Mouse (Mus musculus) CD8-positive naive resting alpha-beta T cell, adult 2 months (primary cell): ENCODE results near the gene Prkag3.
A peak's percentile ranks its signal among the peaks of the same experiment; 100 is the strongest.

ENCODE experiments used
- DNase-seq, 2 experiments: peaks; one replicate each; pipeline ENCODE4 v3.0.0; 2022; ENCODE audit warnings: low read depth in 2 of 2, low spot score in 2 of 2

Prkag3 gene

DNA sequence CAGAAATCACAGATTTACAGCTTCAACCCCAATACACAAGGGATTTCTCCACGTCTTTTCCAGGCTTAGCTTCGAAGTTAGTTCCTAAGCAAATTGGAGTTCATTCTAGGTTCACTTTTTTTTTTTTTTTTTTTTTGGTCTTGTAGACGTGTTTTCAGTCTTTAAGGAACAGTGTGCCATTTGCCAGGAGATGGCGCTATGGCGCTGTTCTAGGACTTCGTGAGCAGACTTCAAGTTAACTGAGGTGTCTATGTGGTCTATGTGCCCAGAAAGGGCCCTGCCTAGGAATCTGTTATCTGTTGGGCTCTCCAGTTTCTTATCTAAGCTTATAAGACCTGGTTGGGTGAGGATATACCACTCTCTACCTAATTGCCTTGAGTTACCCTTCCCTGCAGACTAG, 14.1 kb upstream of the Prkag3 start:
- peak in 1 of 2 experiments; percentile 33 for DNase-seq

DNA sequence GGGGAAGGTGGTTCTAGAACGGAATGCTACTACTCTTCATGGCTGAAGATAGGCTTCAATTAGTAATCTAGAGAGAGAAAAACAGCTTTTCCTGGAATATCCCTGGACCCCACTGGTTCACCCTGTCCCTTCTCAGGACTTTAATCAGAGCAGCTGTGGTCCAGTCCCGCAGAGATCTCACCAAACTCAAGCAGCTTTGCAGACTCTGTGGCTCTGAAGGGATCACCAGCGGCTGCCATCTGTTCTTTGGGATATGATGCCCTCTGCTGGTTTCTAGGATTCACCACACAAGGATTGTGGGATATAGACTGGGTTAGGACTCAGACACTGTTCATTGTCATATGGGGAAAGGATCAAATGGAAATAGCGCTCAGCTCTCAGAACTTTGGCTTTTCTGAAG, 10.8 kb upstream of the Prkag3 start:
- no peak for DNase-seq

- no peak for DNase-seq
Observed at GRCm38 (mm10) chr1:74754175-74754785, 5.3 kb upstream of the Prkag3 start.

DNA sequence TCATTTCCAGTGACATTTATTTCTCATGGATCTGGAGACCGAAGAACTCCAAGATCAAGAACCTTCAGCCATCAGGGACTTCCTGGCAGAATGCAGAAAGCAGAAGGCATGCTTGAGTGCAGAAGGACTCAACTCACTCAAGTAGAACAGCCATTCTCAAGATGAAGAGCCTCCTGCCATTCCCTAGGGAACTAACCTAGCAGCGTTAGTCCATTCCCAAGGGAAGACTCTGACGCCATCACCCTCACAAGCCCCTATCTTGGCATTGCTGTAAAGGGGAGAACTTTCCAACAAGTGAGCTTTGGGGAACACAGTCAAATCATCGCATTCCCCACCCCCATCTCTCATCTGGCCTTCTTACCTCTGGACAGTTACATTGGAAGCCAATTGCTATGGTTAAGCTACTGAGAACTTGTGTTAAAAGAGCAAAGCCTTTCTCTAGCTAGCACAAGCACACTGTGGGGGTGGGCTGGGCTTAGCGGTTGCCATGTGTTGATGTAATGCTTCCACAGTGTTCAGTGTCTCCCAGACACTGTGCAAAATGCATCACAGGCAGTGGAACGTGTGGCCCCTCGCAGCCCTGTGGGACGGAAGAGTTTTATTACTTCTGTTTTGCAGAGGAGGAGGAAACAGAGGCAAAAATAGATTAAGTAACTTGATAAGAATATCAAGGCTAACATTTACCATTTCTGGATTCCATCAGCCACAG, 4.4 kb upstream of the Prkag3 start:
- DNase-seq: no peak

DNA sequence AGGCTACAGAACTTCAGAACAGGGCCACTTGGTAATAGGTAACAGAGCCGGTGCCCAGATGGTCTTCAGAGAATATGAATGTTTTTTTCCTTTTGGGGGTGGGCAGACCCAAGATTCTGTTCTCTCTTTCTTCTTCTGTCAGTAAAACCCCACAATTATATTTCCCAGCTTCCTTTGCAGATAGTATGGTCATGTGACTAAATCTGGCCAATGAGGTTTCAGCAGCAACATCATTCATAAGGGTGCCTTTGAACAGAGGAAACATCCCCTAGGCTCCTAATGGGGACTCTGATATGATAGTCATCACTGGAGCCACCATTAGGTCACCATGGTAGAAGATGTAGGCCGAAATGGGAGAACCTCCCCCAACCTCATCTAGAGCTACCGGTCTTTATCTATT, 3.8 kb upstream of the Prkag3 start:
- DNase-seq: no peak

GRCm38 (mm10) chr1:74752150-74752549, 3.1 kb upstream of the Prkag3 start:
- no peak for DNase-seq

DNA sequence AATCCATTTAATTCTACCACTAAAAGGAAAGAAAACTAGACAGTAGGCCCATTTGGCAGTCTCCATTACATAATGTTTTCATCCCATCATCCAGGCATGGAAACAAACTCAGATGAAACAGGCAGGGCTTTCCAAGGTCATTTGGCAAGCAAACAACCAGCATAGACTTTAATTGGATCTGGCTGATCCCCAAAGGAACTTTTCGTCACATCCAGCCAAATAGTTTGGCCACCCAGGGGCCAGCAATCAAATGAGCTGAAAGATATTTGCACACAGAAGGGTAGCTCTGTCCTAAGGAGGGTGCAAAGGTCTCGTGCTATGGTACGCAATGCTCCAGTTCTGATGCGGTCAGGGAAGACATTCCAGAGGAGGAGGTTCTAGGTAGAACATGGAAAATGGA, 1.7 kb upstream of the Prkag3 start:
- DNase-seq: no peak

DNA sequence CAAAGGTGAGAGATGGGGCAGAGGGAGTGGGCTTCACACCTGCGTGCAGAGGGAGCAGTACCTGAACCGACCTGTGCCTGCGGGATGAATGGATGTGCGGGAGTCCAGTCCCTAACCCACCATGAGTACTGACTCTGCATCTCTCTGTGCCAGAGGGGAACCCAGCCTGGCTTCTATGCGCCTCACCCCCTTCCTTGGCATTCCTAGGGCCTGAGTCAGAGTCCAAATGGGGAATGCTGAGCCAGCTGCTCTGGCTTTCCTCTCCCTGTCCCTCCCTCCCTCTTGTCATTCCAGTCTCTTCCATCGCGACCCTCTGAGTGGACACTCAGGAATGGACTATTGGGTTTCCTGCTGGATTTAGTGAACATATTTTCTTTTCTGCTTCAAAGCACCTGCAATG, 280 bp upstream of the Prkag3 start:
- no peak for DNase-seq

DNA sequence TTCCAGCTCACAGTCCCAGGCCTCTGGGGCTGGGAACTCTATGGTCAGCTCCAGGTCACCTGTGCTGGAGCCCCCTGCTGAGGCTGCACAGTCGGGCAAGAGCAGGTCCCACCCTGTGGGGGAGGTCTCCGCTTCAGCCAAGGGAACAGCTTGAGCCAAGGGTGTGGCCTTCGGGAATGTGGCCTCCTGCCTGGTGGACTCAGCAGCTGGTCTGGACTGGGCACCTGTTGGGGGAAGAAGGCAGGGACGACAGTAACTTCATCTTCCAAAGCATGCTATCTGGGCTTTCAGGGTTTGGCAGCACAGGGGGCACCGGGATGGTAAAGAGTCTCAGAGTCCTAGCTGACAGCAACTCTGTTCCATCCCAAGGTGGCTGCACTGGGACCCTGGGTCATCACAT, 1.7 kb downstream of the Prkag3 start:
- DNase-seq: no peak

DNA sequence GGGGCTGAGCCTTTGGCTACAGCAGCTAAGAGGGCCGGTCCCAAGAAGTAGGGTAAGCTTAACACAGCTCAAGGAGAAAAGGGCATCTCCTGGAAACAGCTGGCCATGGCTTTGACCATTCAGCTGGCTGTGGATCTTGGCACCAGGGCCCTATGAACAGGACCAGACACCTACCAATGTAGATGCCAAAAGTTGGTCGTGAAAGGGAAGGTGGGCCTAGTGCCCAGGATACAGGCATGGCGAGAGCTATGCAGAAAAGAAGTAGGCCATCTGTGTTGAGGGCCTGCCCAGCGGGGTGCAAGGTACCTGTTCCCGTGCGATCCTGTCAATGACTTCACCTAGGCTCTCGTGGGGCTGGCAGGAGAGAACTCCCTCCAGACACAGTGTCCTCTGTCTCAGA, 8.2 kb downstream of the Prkag3 start:
- DNase-seq: no peak

DNA sequence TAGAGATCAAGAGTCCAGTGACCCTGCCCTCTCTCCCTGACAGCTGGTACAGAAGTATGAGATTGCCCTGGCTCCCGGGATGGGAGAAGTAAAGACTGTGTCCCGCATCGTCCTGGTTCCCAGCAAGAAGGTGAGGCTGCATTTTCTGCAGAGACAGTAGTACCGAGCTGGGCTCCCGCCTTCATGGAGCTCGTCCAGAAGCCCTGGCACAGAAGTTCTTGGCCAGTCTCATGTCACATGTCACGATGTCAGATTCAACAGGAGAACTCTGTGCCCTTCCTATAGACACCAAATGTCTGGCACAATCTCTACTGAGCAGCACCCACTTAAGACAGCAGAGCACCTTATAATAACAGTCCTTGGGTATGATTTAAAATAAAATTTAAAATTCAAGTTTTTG, 11.5 kb downstream of the Prkag3 start:
- no peak for DNase-seq

- no peak for DNase-seq
Observed at GRCm38 (mm10) chr1:74736977-74737376, 12.0 kb downstream of the Prkag3 start.

- no peak for DNase-seq
Observed at GRCm38 (mm10) chr1:74728446-74728845, 20.6 kb downstream of the Prkag3 start.

GRCm38 (mm10) chr1:74726674-74727073, 22.3 kb downstream of the Prkag3 start:
- DNase-seq: no peak

DNA sequence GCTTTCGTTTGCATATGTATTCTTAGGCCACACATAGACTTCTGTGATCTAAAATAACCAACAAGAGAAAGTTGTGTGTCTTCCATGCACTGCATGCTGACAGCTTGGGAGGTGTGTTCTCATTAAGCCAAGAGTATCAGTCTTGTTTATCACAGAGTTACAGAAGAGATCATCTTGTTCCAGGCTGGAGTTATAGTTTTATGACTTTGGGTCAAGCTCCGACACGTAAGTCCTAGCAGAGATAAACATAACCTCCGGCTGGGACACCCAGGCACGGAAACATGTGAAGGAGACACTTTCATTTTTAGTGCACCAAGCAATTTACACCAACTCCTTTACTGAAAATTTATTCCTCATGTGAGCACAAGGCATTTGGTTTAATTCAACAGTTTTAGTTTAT, 22.9 kb downstream of the Prkag3 start:
- no peak for DNase-seq

DNA sequence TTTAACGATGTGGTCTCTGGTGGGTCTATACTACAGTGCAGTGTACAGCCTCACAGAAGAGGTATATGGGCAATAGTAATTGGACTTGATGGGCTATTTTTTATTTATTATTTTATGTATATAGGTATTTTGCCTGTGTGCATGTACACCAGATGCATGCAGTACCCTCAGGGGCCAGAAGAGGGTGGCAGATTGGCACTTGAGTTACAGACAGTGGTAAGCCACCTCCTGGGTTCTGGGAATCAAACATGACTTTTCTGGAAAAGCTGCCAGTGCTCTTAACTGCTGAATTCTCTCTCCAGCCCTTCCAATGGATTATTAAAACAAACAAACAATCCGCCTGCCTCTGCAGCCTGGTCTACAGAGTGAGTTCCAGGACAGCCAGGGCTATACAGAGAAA, 25.3 kb downstream of the Prkag3 start:
- no peak for DNase-seq

GRCm38 (mm10) chr1:74721657-74722056, 27.4 kb downstream of the Prkag3 start:
- no peak for DNase-seq

GRCm38 (mm10) chr1:74719281-74719680, 29.7 kb downstream of the Prkag3 start:
- DNase-seq: no peak

GRCm38 (mm10) chr1:74718113-74718512, 30.9 kb downstream of the Prkag3 start:
- DNase-seq: no peak

- no peak for DNase-seq
Observed at GRCm38 (mm10) chr1:74715886-74716285, 33.1 kb downstream of the Prkag3 start.

GRCm38 (mm10) chr1:74715468-74715867, 33.6 kb downstream of the Prkag3 start:
- no peak for DNase-seq

DNA sequence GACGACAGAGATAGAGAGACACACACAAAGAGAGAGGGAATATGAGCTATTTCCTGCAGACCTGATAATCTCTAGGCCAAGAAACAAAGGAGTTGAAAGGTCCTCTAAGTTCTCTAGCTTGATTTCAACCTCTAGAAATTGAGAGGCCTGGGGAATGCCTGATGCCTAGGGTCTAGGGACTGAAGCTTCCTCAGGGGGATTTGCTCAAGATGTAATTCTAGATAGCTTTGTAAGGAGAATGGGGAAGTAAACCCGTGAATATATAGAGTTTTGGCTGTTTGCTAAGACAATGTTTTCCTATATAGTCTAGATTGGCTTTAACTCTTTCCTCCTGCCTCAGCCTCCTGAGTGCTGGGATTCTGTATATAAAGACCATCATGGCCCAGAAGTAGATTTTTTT, 34.1 kb downstream of the Prkag3 start:
- DNase-seq: no peak
